Mouse (Mus musculus): Measurements from ENCODE around the gene Hist2h3c2. TPM values are rescaled to one million over a fixed set of nuclear protein-coding genes. Genes with fewer than 3 reads are reported as not detected.

Hist2h3c2 gene
- polyA plus RNA-seq, 2 experiments = 14.6 to 91.6 TPM

DNA sequence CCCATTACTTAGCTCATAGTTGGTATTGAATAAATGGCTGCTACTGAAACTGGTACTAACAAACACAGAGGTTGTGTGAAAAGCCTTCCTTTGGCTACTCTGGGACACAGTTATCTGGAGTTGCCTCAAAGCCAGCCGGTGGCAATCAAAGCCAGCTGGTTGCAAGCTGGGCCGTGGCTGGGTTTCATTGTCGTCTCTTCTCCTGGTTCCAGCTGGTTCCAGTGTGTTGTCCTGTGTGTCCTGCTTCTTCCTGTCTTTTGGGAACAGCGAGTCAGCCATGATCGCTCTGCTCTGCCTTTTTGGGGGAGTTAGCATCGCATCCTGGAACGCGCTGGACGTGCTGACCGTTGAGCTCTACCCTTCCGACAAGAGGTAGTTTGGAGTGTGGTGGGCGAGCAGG is 46.0 kb downstream of the Hist2h3c2 start:
- TF ChIP-seq CTCF (IDR thresholded peaks at IDR 0.05; ENCODE audit: low read depth) (no peak), EP300 (IDR thresholded peaks at IDR 0.05; ENCODE audit: low read depth) (no peak)
- no peak for DNase-seq (ENCODE audit: low read depth in 3 of 3, low spot score in 3 of 3)
- Histone ChIP-seq H3K36me3 (replicated peaks; ENCODE audit: control insufficient read depth, insufficient read depth, low read depth) (no peaks in the 10 kb centered on the region), H3K9me3 (ENCODE audit: control insufficient read depth, low read length) (no peaks in the 10 kb centered on the region), H3K4me1 (replicated peaks; ENCODE audit: control insufficient read depth in 2 of 2, insufficient read depth in 2 of 2, low read length in 1 of 2) (peaks cover 9 to 10% of the 10 kb centered on the region in 2 experiments), H3K27me3 (ENCODE audit: control insufficient read depth, insufficient read depth, low read length) (no peaks in the 10 kb centered on the region; the same call in 1 of the 2 replicates), H3K4me2 (ENCODE audit: low read depth) (no peak overlapping the region), H3K4me3 (ENCODE audit: insufficient read depth in 1 of 2, low read depth in 2 of 2, low read length in 2 of 2) (no peak overlapping the region), H3K27ac (no peak overlapping the region), H3K9ac (replicated peaks) (no peak overlapping the region)
- no peak for ATAC-seq (ENCODE audit: insufficient read depth)
- WGBS (ENCODE audit: insufficient replicate concordance) = 59% methylated on average over 12 of the region's 12 CpGs

Small RNA genes within 50 kb of the gene (microRNA-seq; reads per million reads assigned to microRNA genes)
- gene Gm44492 (not detected), gene Gm47311 (not detected), gene Gm47313 (not detected)

Other genes starting within 250 kb of the Hist2h3c2 start
- gene Plekho1, start 243.1 kb downstream of the Hist2h3c2 start, polyA plus RNA-seq (2012; rRNA removed) = 6.1 and 9.0 TPM in 2 replicates
- gene Plekho1, start 243.1 kb downstream of the Hist2h3c2 start, polyA plus RNA-seq (2014; fragmentation: Nextera tagmentation; extraction: Ambion mirVana) = 3.6 and 5.4 TPM in 2 replicates
- 4.8 and 6.6 TPM in 2 replicates for gene Vps45, start 180.7 kb downstream of the Hist2h3c2 start, polyA plus RNA-seq (2012; rRNA removed)
- gene Vps45, start 180.7 kb downstream of the Hist2h3c2 start, polyA plus RNA-seq (2014; fragmentation: Nextera tagmentation; extraction: Ambion mirVana) = 9.0 and 9.8 TPM in 2 replicates
- 2.8 and 3.5 TPM in 2 replicates for gene Otud7b, start 134.6 kb downstream of the Hist2h3c2 start, polyA plus RNA-seq (2012; rRNA removed)
- gene Otud7b, start 134.6 kb downstream of the Hist2h3c2 start, polyA plus RNA-seq (2014; fragmentation: Nextera tagmentation; extraction: Ambion mirVana) = 5.2 and 8.4 TPM in 2 replicates
- 2.7 and 2.8 TPM in 2 replicates for gene Mtmr11, start 77.1 kb downstream of the Hist2h3c2 start, polyA plus RNA-seq (2012; rRNA removed)
- 1.9 and 2.1 TPM in 2 replicates for gene Mtmr11, start 77.1 kb downstream of the Hist2h3c2 start, polyA plus RNA-seq (2014; fragmentation: Nextera tagmentation; extraction: Ambion mirVana)
- gene Sf3b4, start 66.8 kb downstream of the Hist2h3c2 start, polyA plus RNA-seq (2012; rRNA removed) = 48.2 and 54.2 TPM in 2 replicates
- gene Sf3b4, start 66.8 kb downstream of the Hist2h3c2 start, polyA plus RNA-seq (2014; fragmentation: Nextera tagmentation; extraction: Ambion mirVana) = 75.4 and 83.8 TPM in 2 replicates
- gene Sv2a, start 58.0 kb downstream of the Hist2h3c2 start, polyA plus RNA-seq (2012; rRNA removed) = 0.39 and 0.48 TPM in 2 replicates
- gene Sv2a, start 58.0 kb downstream of the Hist2h3c2 start, polyA plus RNA-seq (2014; fragmentation: Nextera tagmentation; extraction: Ambion mirVana) = 0.10 and 0.39 TPM in 2 replicates
- gene Bola1, start 19.4 kb downstream of the Hist2h3c2 start, polyA plus RNA-seq (2012; rRNA removed) = 32.2 and 34.0 TPM in 2 replicates
- gene Bola1, start 19.4 kb downstream of the Hist2h3c2 start, polyA plus RNA-seq (2014; fragmentation: Nextera tagmentation; extraction: Ambion mirVana) = 49.4 and 49.7 TPM in 2 replicates
- gene Hist2h2ab, start 19.3 kb downstream of the Hist2h3c2 start, polyA plus RNA-seq (2012; rRNA removed) = 0.68 TPM in 1 of 2 replicates, not detected in the other
- 0.52 TPM in 1 of 2 replicates, not detected in the other for gene Hist2h2ab, start 19.3 kb downstream of the Hist2h3c2 start, polyA plus RNA-seq (2014; fragmentation: Nextera tagmentation; extraction: Ambion mirVana)
- 18.5 and 20.7 TPM in 2 replicates for gene Hist2h2ac, start 18.2 kb downstream of the Hist2h3c2 start, polyA plus RNA-seq (2012; rRNA removed)
- gene Hist2h2ac, start 18.2 kb downstream of the Hist2h3c2 start, polyA plus RNA-seq (2014; fragmentation: Nextera tagmentation; extraction: Ambion mirVana) = 14.0 and 18.2 TPM in 2 replicates
- gene Hist2h2be, start 18.0 kb downstream of the Hist2h3c2 start, polyA plus RNA-seq (2012; rRNA removed) = 8.7 and 8.9 TPM in 2 replicates
- gene Hist2h2be, start 18.0 kb downstream of the Hist2h3c2 start, polyA plus RNA-seq (2014; fragmentation: Nextera tagmentation; extraction: Ambion mirVana) = 6.4 and 9.1 TPM in 2 replicates
- 32.9 and 34.5 TPM in 2 replicates for gene Hist2h2aa2, start 1.1 kb upstream of the Hist2h3c2 start, polyA plus RNA-seq (2012; rRNA removed)
- 34.2 and 39.0 TPM in 2 replicates for gene Hist2h2aa2, start 1.1 kb upstream of the Hist2h3c2 start, polyA plus RNA-seq (2014; fragmentation: Nextera tagmentation; extraction: Ambion mirVana)
- gene Hist2h2aa1, start 6.4 kb upstream of the Hist2h3c2 start, polyA plus RNA-seq (2012; rRNA removed) = 45.7 and 46.3 TPM in 2 replicates
- gene Hist2h2aa1, start 6.4 kb upstream of the Hist2h3c2 start, polyA plus RNA-seq (2014; fragmentation: Nextera tagmentation; extraction: Ambion mirVana) = 32.0 TPM in 2 replicates
- gene Hist2h3c1, start 7.6 kb upstream of the Hist2h3c2 start, polyA plus RNA-seq (2012; rRNA removed) = 2.4 and 3.6 TPM in 2 replicates
- gene Hist2h3c1, start 7.6 kb upstream of the Hist2h3c2 start, polyA plus RNA-seq (2014; fragmentation: Nextera tagmentation; extraction: Ambion mirVana) = 2.6 and 5.7 TPM in 2 replicates
- 12.2 and 16.3 TPM in 2 replicates for gene Hist2h4, start 24.2 kb upstream of the Hist2h3c2 start, polyA plus RNA-seq (2012; rRNA removed)
- gene Hist2h4, start 24.2 kb upstream of the Hist2h3c2 start, polyA plus RNA-seq (2014; fragmentation: Nextera tagmentation; extraction: Ambion mirVana) = 15.1 TPM in 2 replicates
- 68.0 and 127 TPM in 2 replicates for gene Hist2h3b, start 29.5 kb upstream of the Hist2h3c2 start, polyA plus RNA-seq (2012; rRNA removed)
- gene Hist2h3b, start 29.5 kb upstream of the Hist2h3c2 start, polyA plus RNA-seq (2014; fragmentation: Nextera tagmentation; extraction: Ambion mirVana) = 91.2 and 100 TPM in 2 replicates
- 9.5 and 16.9 TPM in 2 replicates for gene Hist2h2bb, start 30.6 kb upstream of the Hist2h3c2 start, polyA plus RNA-seq (2012; rRNA removed)
- gene Hist2h2bb, start 30.6 kb upstream of the Hist2h3c2 start, polyA plus RNA-seq (2014; fragmentation: Nextera tagmentation; extraction: Ambion mirVana) = 23.3 and 24.5 TPM in 2 replicates
- 2.8 and 3.3 TPM in 2 replicates for gene Fcgr1, start 54.8 kb upstream of the Hist2h3c2 start, polyA plus RNA-seq (2012; rRNA removed)
- gene Fcgr1, start 54.8 kb upstream of the Hist2h3c2 start, polyA plus RNA-seq (2014; fragmentation: Nextera tagmentation; extraction: Ambion mirVana) = 4.8 and 5.6 TPM in 2 replicates
- gene BC107364, start 213.2 kb upstream of the Hist2h3c2 start, polyA plus RNA-seq (2012; rRNA removed) = not detected in 2 replicates
- gene BC107364, start 213.2 kb upstream of the Hist2h3c2 start, polyA plus RNA-seq (2014; fragmentation: Nextera tagmentation; extraction: Ambion mirVana) = not detected in 2 replicates

Data from liver, embryonic 14.5 days (tissue).